Mouse (Mus musculus): ENCODE data around the gene Ist1. TPM values are rescaled to one million over a fixed set of nuclear protein-coding genes. Genes with fewer than 3 reads are reported as not detected.

The Ist1 gene
- total RNA-seq, 2 experiments from 2014 or later, result 25.4 to 31.4 TPM

Other genes starting within 250 kb of the Ist1 start
- gene Pmfbp1, start 199.2 kb downstream of the Ist1 start, total RNA-seq (2021), result not detected
- 1 to 10 TPM; 8.8 to 9.8 TPM for gene Dhx38, start 127.4 kb downstream of the Ist1 start, total RNA-seq (2021)
- 1 to 10 TPM; 6.8 to 7.2 TPM for gene Txnl4b, start 127.4 kb downstream of the Ist1 start, total RNA-seq (2021)
- 10 to 100 TPM in 1 of 2 experiments, 1 to 10 TPM in 1; 7.1 to 21.5 TPM for gene Hp, start 114.1 kb downstream of the Ist1 start, total RNA-seq (2021)
- 10 to 100 TPM; 12.9 to 14.0 TPM for gene Dhodh, start 84.6 kb downstream of the Ist1 start, total RNA-seq (2021)
- gene Pkd1l3, start 78.7 kb downstream of the Ist1 start, total RNA-seq (2021), result under 1 TPM in 1 of 2 experiments, not detected in 1; 0.05 TPM
- 1 to 10 TPM; 4.3 to 5.9 TPM for gene Zfp821, start 12.3 kb upstream of the Ist1 start, total RNA-seq (2021)
- gene Atxn1l, start 44.5 kb upstream of the Ist1 start, total RNA-seq (2021), result 10 to 100 TPM; 17.3 to 19.7 TPM
- 10 to 100 TPM; 26.7 to 31.0 TPM for gene Ap1g1, start 85.3 kb upstream of the Ist1 start, total RNA-seq (2021)
- 1 to 10 TPM; 1.9 to 2.2 TPM for gene Phlpp2, start 175.3 kb upstream of the Ist1 start, total RNA-seq (2021)

All from gastrocnemius, postnatal 36 days (tissue).